Mouse (Mus musculus): ENCODE measurements around the gene Tbx19. TPM values are rescaled to one million over a fixed set of nuclear protein-coding genes. Genes with fewer than 3 reads are reported as not detected.

Tbx19 gene
- polyA plus RNA-seq, 1 experiment from 2014 or later = 0.13 TPM

- DNase-seq (ENCODE audit: low spot score) (no peak), ATAC-seq (no peak)
- Histone ChIP-seq H3K27me3 (replicated peaks; ENCODE audit: control insufficient read depth, insufficient read depth, low read length) (no peaks in the 10 kb centered on the region), H3K4me1 (ENCODE audit: control insufficient read depth, insufficient read depth, low read length) (no peaks in the 10 kb centered on the region), H3K36me3 (ENCODE audit: control insufficient read depth, insufficient read depth, low read length) (no peaks in the 10 kb centered on the region), H3K4me3 (ENCODE audit: low read depth, low read length) (no peak overlapping the region), H3K27ac (ENCODE audit: low read depth, low read length) (no peak overlapping the region), H3K4me2 (ENCODE audit: low read length) (no peak overlapping the region), H3K9me3 (replicated peaks; ENCODE audit: control insufficient read depth, low read length) (no peaks in the 10 kb centered on the region), H3K9ac (ENCODE audit: low read length) (no peak overlapping the region)
- WGBS = 75% methylated on average over 7 of the region's 8 CpGs
These were observed 10.7 kb upstream of the Tbx19 start for GRCm38 (mm10) chr1:165171277-165171676.

- no peak for ATAC-seq
- Histone ChIP-seq H3K4me2 (ENCODE audit: low read length) (no peak overlapping the region), H3K4me1 (ENCODE audit: control insufficient read depth, insufficient read depth, low read length) (no peaks in the 10 kb centered on the region), H3K9ac (ENCODE audit: low read length) (no peak overlapping the region), H3K27me3 (replicated peaks; ENCODE audit: control insufficient read depth, insufficient read depth, low read length) (no peaks in the 10 kb centered on the region), H3K36me3 (ENCODE audit: control insufficient read depth, insufficient read depth, low read length) (no peaks in the 10 kb centered on the region), H3K27ac (ENCODE audit: low read depth, low read length) (no peak overlapping the region), H3K4me3 (ENCODE audit: low read depth, low read length) (no peak overlapping the region), H3K9me3 (replicated peaks; ENCODE audit: control insufficient read depth, low read length) (no peaks in the 10 kb centered on the region)
- WGBS = 75% methylated on average over 5 of the region's 5 CpGs
- DNase-seq (ENCODE audit: low spot score) = no peak
These were observed 9.6 kb upstream of the Tbx19 start for GRCm38 (mm10) chr1:165170157-165170556.

GRCm38 (mm10) chr1:165169462-165169861 lies 8.9 kb upstream of the Tbx19 start:
- H3K9ac ChIP-seq (ENCODE audit: low read length) = no peak overlapping the region
- H3K27ac ChIP-seq (ENCODE audit: low read depth, low read length) = no peak overlapping the region
- no peaks in the 10 kb centered on the region for H3K27me3 ChIP-seq (replicated peaks; ENCODE audit: control insufficient read depth, insufficient read depth, low read length)
- no peak for ATAC-seq
- no peak overlapping the region for H3K4me3 ChIP-seq (ENCODE audit: low read depth, low read length)
- H3K36me3 ChIP-seq (ENCODE audit: control insufficient read depth, insufficient read depth, low read length) = no peaks in the 10 kb centered on the region
- DNase-seq (ENCODE audit: low spot score) = no peak
- H3K4me1 ChIP-seq (ENCODE audit: control insufficient read depth, insufficient read depth, low read length) = no peaks in the 10 kb centered on the region
- WGBS = 85% methylated on average over 3 of the region's 3 CpGs
- H3K9me3 ChIP-seq (replicated peaks; ENCODE audit: control insufficient read depth, low read length) = no peaks in the 10 kb centered on the region
- H3K4me2 ChIP-seq (ENCODE audit: low read length) = no peak overlapping the region

- Histone ChIP-seq H3K36me3 (ENCODE audit: control insufficient read depth, insufficient read depth, low read length) (no peaks in the 10 kb centered on the region), H3K9ac (ENCODE audit: low read length) (no peak overlapping the region), H3K4me3 (ENCODE audit: low read depth, low read length) (no peak overlapping the region), H3K4me1 (ENCODE audit: control insufficient read depth, insufficient read depth, low read length) (no peaks in the 10 kb centered on the region), H3K27ac (ENCODE audit: low read depth, low read length) (no peak overlapping the region), H3K4me2 (ENCODE audit: low read length) (no peak overlapping the region), H3K27me3 (replicated peaks; ENCODE audit: control insufficient read depth, insufficient read depth, low read length) (no peaks in the 10 kb centered on the region), H3K9me3 (replicated peaks; ENCODE audit: control insufficient read depth, low read length) (no peaks in the 10 kb centered on the region)
- ATAC-seq (no peak), DNase-seq (ENCODE audit: low spot score) (no peak)
- WGBS = 72% methylated on average over 6 of the region's 6 CpGs
These were observed 4.3 kb upstream of the Tbx19 start for GRCm38 (mm10) chr1:165164920-165165319.

GRCm38 (mm10) chr1:165158841-165159240 lies 1.7 kb downstream of the Tbx19 start:
- Histone ChIP-seq H3K27me3 (replicated peaks; ENCODE audit: control insufficient read depth, insufficient read depth, low read length) (no peaks in the 10 kb centered on the region), H3K4me3 (ENCODE audit: low read depth, low read length) (no peak overlapping the region), H3K4me1 (ENCODE audit: control insufficient read depth, insufficient read depth, low read length) (no peaks in the 10 kb centered on the region), H3K27ac (ENCODE audit: low read depth, low read length) (no peak overlapping the region), H3K9me3 (replicated peaks; ENCODE audit: control insufficient read depth, low read length) (no peaks in the 10 kb centered on the region), H3K36me3 (ENCODE audit: control insufficient read depth, insufficient read depth, low read length) (no peaks in the 10 kb centered on the region), H3K4me2 (ENCODE audit: low read length) (no peak overlapping the region), H3K9ac (ENCODE audit: low read length) (no peak overlapping the region)
- no peak for ATAC-seq
- 83% methylated on average over 10 of the region's 10 CpGs for WGBS
- no peak for DNase-seq (ENCODE audit: low spot score)

GRCm38 (mm10) chr1:165154162-165154561 lies 6.4 kb downstream of the Tbx19 start:
- H3K27me3 ChIP-seq (replicated peaks; ENCODE audit: control insufficient read depth, insufficient read depth, low read length) = no peaks in the 10 kb centered on the region
- no peak for DNase-seq (ENCODE audit: low spot score)
- H3K36me3 ChIP-seq (ENCODE audit: control insufficient read depth, insufficient read depth, low read length) = no peaks in the 10 kb centered on the region
- no peak for ATAC-seq
- no peak overlapping the region for H3K4me3 ChIP-seq (ENCODE audit: low read depth, low read length)
- WGBS = 91% methylated on average over 4 of the region's 4 CpGs
- no peaks in the 10 kb centered on the region for H3K9me3 ChIP-seq (replicated peaks; ENCODE audit: control insufficient read depth, low read length)
- no peak overlapping the region for H3K27ac ChIP-seq (ENCODE audit: low read depth, low read length)
- H3K4me2 ChIP-seq (ENCODE audit: low read length) = no peak overlapping the region
- H3K9ac ChIP-seq (ENCODE audit: low read length) = no peak overlapping the region
- no peaks in the 10 kb centered on the region for H3K4me1 ChIP-seq (ENCODE audit: control insufficient read depth, insufficient read depth, low read length)

- Histone ChIP-seq H3K4me1 (ENCODE audit: control insufficient read depth, insufficient read depth, low read length) (no peaks in the 10 kb centered on the region), H3K4me2 (ENCODE audit: low read length) (no peak overlapping the region), H3K36me3 (ENCODE audit: control insufficient read depth, insufficient read depth, low read length) (no peaks in the 10 kb centered on the region), H3K9me3 (replicated peaks; ENCODE audit: control insufficient read depth, low read length) (no peaks in the 10 kb centered on the region), H3K4me3 (ENCODE audit: low read depth, low read length) (no peak overlapping the region), H3K9ac (ENCODE audit: low read length) (no peak overlapping the region), H3K27ac (ENCODE audit: low read depth, low read length) (no peak overlapping the region), H3K27me3 (replicated peaks; ENCODE audit: control insufficient read depth, insufficient read depth, low read length) (no peaks in the 10 kb centered on the region)
- no peak for ATAC-seq
- no peak for DNase-seq (ENCODE audit: low spot score)
- 82% methylated on average over 8 of the region's 8 CpGs for WGBS
These were observed 9.4 kb downstream of the Tbx19 start for GRCm38 (mm10) chr1:165151216-165151615.

- Histone ChIP-seq H3K27me3 (replicated peaks; ENCODE audit: control insufficient read depth, insufficient read depth, low read length) (no peaks in the 10 kb centered on the region), H3K4me3 (ENCODE audit: low read depth, low read length) (no peak overlapping the region), H3K4me1 (ENCODE audit: control insufficient read depth, insufficient read depth, low read length) (no peaks in the 10 kb centered on the region), H3K9ac (ENCODE audit: low read length) (no peak overlapping the region), H3K9me3 (replicated peaks; ENCODE audit: control insufficient read depth, low read length) (no peaks in the 10 kb centered on the region), H3K4me2 (ENCODE audit: low read length) (no peak overlapping the region), H3K27ac (ENCODE audit: low read depth, low read length) (no peak overlapping the region), H3K36me3 (ENCODE audit: control insufficient read depth, insufficient read depth, low read length) (no peaks in the 10 kb centered on the region)
- WGBS = 86% methylated on average over 12 of the region's 12 CpGs
- no peak for ATAC-seq
- DNase-seq (ENCODE audit: low spot score) = no peak
These were observed 18.1 kb downstream of the Tbx19 start for GRCm38 (mm10) chr1:165142343-165142916.

- no peak overlapping the region for H3K4me3 ChIP-seq (ENCODE audit: low read depth, low read length)
- no peak overlapping the region for H3K4me2 ChIP-seq (ENCODE audit: low read length)
- H3K36me3 ChIP-seq (ENCODE audit: control insufficient read depth, insufficient read depth, low read length) = no peaks in the 10 kb centered on the region
- ATAC-seq (no peak), DNase-seq (ENCODE audit: low spot score) (no peak)
- H3K4me1 ChIP-seq (ENCODE audit: control insufficient read depth, insufficient read depth, low read length) = no peaks in the 10 kb centered on the region
- H3K27me3 ChIP-seq (replicated peaks; ENCODE audit: control insufficient read depth, insufficient read depth, low read length) = no peaks in the 10 kb centered on the region
- no peak overlapping the region for H3K9ac ChIP-seq (ENCODE audit: low read length)
- H3K9me3 ChIP-seq (replicated peaks; ENCODE audit: control insufficient read depth, low read length) = no peaks in the 10 kb centered on the region
- no peak overlapping the region for H3K27ac ChIP-seq (ENCODE audit: low read depth, low read length)
- 85% methylated on average over 3 of the region's 3 CpGs for WGBS
These were observed 20.3 kb downstream of the Tbx19 start for GRCm38 (mm10) chr1:165140227-165140626.

All from forebrain, embryonic 14.5 days (tissue).